In the genomic region with DNA sequence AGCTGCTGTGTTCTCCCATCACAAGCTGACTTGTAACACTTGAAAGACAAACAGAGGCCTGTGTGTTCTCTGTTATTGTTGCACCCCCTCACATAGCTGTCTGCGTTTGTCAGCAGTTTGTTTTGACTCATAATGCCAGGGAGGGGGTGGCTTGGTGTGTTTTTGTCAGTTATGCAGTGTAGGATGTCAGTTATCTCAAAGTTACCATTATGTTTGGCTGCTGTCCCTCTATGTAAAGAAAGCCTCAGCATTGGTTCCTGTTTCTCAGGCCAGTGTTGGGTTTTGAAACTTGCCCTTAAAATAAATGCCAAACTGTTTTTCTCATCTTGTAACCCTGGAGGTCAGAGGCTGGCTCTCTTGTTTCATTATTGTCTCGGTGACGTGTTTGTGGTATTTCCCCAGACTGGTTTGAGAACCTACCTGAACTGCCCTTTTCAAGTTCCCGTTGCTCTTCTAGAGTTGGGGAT, we compare ENCODE assay signal across 8 mouse cellular contexts. TPM values are rescaled to one million over a fixed set of nuclear protein-coding genes. Genes with fewer than 3 reads are reported as not detected.
DNase-seq lines count a peak whose midpoint lies in the region; ATAC-seq and TF ChIP-seq lines count a peak whose summit lies in the region.

No protein-coding gene starts in this region.

- 0 out of 2 replicates have a peak overlapping the region, but pooled peaks have one; percentile 3 for H3K4me2 ChIP-seq in liver, embryonic 12.5 days

- no peak for TF ChIP-seq POLR2A in thymus, adult 2 months (IDR thresholded peaks at IDR 0.05; ENCODE audit: control insufficient read depth, extremely low read depth, insufficient read depth, low read length, poor library complexity)

- peak; percentile 60 for ATAC-seq in frontal cortex, adult (ENCODE audit: low TSS enrichment)
- peak; percentile 47 for ATAC-seq in liver, embryonic 12.5 days

- TF ChIP-seq CTCF in thymus, adult 2 months (IDR thresholded peaks at IDR 0.05; ENCODE audit: borderline replicate concordance, control insufficient read depth, extremely low read depth, insufficient read depth, low read length, poor library complexity): no peak

- intact Hi-C loops in gastrocnemius, postnatal 36 days (cut with DNase I): no loop called here

- H3K27ac ChIP-seq in thymus, adult 2 months (ENCODE audit: control insufficient read depth, insufficient read depth, low read length): no peak overlapping the region; the same call in 1 of the 2 replicates
- H3K27ac ChIP-seq in liver, embryonic 12.5 days: peak overlapping the region; percentile 63

- 44% methylated on average over 4 of the region's 4 CpGs for WGBS in thymus, adult 2 months
- 32% methylated on average over 4 of the region's 4 CpGs for WGBS in liver, embryonic 12.5 days (ENCODE audit: insufficient replicate concordance)

- no peaks in the 10 kb centered on the region for H3K36me3 ChIP-seq in thymus, adult 2 months (ENCODE audit: control insufficient read depth, insufficient read depth, low read length)
- no peaks in the 10 kb centered on the region for H3K36me3 ChIP-seq in liver, embryonic 12.5 days

- no peaks in the 10 kb centered on the region for H3K9me3 ChIP-seq in liver, embryonic 12.5 days (replicated peaks)

- no peaks in the 10 kb centered on the region for H3K27me3 ChIP-seq in thymus, adult 2 months (ENCODE audit: control insufficient read depth, insufficient read depth, low read length)
- no peaks in the 10 kb centered on the region for H3K27me3 ChIP-seq in liver, embryonic 12.5 days (replicated peaks)

- H3K9ac ChIP-seq in liver, embryonic 12.5 days: no peak overlapping the region

- H3K4me3 ChIP-seq in thymus, adult 2 months (ENCODE audit: control insufficient read depth, insufficient read depth, low read length): no peak overlapping the region
- no peak overlapping the region for H3K4me3 ChIP-seq in liver, embryonic 12.5 days

- H3K4me1 ChIP-seq in thymus, adult 2 months (replicated peaks; ENCODE audit: control insufficient read depth, insufficient read depth, low read length): peaks cover 22% of the 10 kb centered on the region
- peaks cover 50% of the 10 kb centered on the region for H3K4me1 ChIP-seq in liver, embryonic 12.5 days

- no peak for DNase-seq in frontal cortex, postnatal 25 days (ENCODE audit: low spot score in 2 of 2)
- DNase-seq in thymus, postnatal 4 days: peak; percentile 23
- DNase-seq in thymus, adult 2 months: no peak
- peak; percentile 60 for DNase-seq in telencephalon, adult 2 months (ENCODE audit: low read depth, low spot score)
- no peak for DNase-seq in cerebellum, postnatal 10 days
- no peak for DNase-seq in gastrocnemius, postnatal 36 days

RNA-seq across cellular contexts. Expression of gene Cblb, which starts 30.0 kb away (rescaled TPM):
- polyA plus RNA-seq in thymus, adult 2 months (2012; rRNA removed): 22.8 TPM in 2 replicates
- polyA plus RNA-seq in liver, embryonic 12.5 days (2016; fragmentation: Nextera tagmentation; extraction: Ambion mirVana): 3.4 and 3.7 TPM in 2 replicates
- 10 to 100 TPM; 14.9 to 17.4 TPM for total RNA-seq in gastrocnemius, postnatal 36 days (2021)

Comparison
In these comparisons a context has a peak if more than half of its experiments do, and no peak if none do; other contexts are left out.
1. DNase-seq: peak in thymus, postnatal 4 days (single experiment) and telencephalon, adult 2 months (single experiment); none in frontal cortex, postnatal 25 days (0 of 2), thymus, adult 2 months (single experiment), cerebellum, postnatal 10 days (0 of 2) and gastrocnemius, postnatal 36 days (0 of 2).